Comparison of ENCODE assay signal across 12 mouse cellular contexts in the genomic region with DNA sequence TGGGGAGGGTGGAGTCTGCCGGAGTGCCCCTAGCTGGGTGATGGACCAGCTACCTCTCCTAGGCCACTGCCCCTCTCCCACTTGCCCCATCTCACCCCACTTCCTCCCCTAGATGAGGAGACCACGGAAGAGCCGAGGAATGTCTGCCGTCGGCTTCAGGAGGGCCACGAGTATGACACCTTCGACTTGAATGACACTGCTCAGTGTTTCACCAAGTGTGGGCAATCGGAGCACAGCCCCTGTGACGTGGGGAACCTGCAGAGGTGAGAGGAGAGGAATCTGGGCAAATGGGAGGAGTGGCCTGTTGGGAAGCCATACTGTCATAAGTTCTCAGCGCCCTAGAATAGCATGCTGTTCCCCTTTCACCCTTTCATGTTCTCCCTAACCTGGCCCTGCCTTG. TPM values are rescaled to one million over a fixed set of nuclear protein-coding genes. Genes with fewer than 3 reads are reported as not detected.
DNase-seq lines count a peak whose midpoint lies in the region; ATAC-seq and TF ChIP-seq lines count a peak whose summit lies in the region.
"Had no signal": no experiment of that assay in that cellular context is flagged by ENCODE, and none has a peak within 500 bp of the region (broad histone marks: within the 10 kb centered on the region; RNA-seq: fewer than 3 reads in every experiment).

No protein-coding gene starts in this region.

- H3K4me3 ChIP-seq in heart, embryonic 11.5 days (ENCODE audit: low read depth, low read length) = no peak overlapping the region
- no peak overlapping the region for H3K4me3 ChIP-seq in lung, embryonic 15.5 days
- peak overlapping the region; percentile 56 for H3K4me3 ChIP-seq in bone marrow, adult 2 months (replicated peaks; ENCODE audit: control insufficient read depth, low read depth, low read length)
- H3K4me3 ChIP-seq in megakaryocyte, embryonic 14.5 days (replicated peaks) = peak overlapping the region; percentile 91
- H3K4me3 ChIP-seq: midbrain, embryonic 13.5 days; stomach, embryonic 15.5 days had no signal

- H3K27me3 ChIP-seq in heart, embryonic 11.5 days (ENCODE audit: control insufficient read depth, insufficient read depth, low read length) = no peaks in the 10 kb centered on the region
- H3K27me3 ChIP-seq in lung, embryonic 15.5 days = no peaks in the 10 kb centered on the region
- H3K27me3 ChIP-seq in megakaryocyte, embryonic 14.5 days (replicated peaks) = no peaks in the 10 kb centered on the region
- H3K27me3 ChIP-seq: midbrain, embryonic 13.5 days; stomach, embryonic 15.5 days had no signal

- no peak overlapping the region for H3K27ac ChIP-seq in heart, embryonic 11.5 days (ENCODE audit: low read depth, low read length)
- no peak overlapping the region for H3K27ac ChIP-seq in lung, embryonic 15.5 days
- H3K27ac ChIP-seq in bone marrow, adult 2 months (ENCODE audit: control insufficient read depth, insufficient read depth, low read depth, low read length, poor library complexity) = peak overlapping the region; percentile 36
- H3K27ac ChIP-seq: midbrain, embryonic 13.5 days had no signal

- TF ChIP-seq POLR2A in bone marrow, adult 2 months (IDR thresholded peaks at IDR 0.05; ENCODE audit: borderline replicate concordance, control insufficient read depth, low read depth, low read length) = no peak

- no peak for DNase-seq in heart, adult 18-20 months
- no peak for DNase-seq in lung, postnatal 4 days
- DNase-seq in adrenal gland, postnatal 25 days = no peak
- DNase-seq in left cerebral cortex, adult 18-20 months (ENCODE audit: low spot score in 2 of 2) = no peak

- no peak for TF ChIP-seq CTCF in bone marrow, adult 2 months (IDR thresholded peaks at IDR 0.05; ENCODE audit: control insufficient read depth, insufficient read depth, low read length)

- H3K36me3 ChIP-seq in heart, embryonic 11.5 days (ENCODE audit: control insufficient read depth, insufficient read depth, low read length) = no peaks in the 10 kb centered on the region
- no peaks in the 10 kb centered on the region for H3K36me3 ChIP-seq in lung, embryonic 15.5 days
- peaks cover 84% of the 10 kb centered on the region for H3K36me3 ChIP-seq in megakaryocyte, embryonic 14.5 days (replicated peaks; ENCODE audit: low read length)
- H3K36me3 ChIP-seq: stomach, embryonic 15.5 days had no signal

- H3K9ac ChIP-seq in heart, embryonic 11.5 days (ENCODE audit: low read depth, low read length) = no peak overlapping the region
- no peak overlapping the region for H3K9ac ChIP-seq in lung, embryonic 15.5 days
- H3K9ac ChIP-seq: midbrain, embryonic 13.5 days; stomach, embryonic 15.5 days had no signal

- 64% methylated on average over 10 of the region's 10 CpGs for WGBS in heart, embryonic 11.5 days (ENCODE audit: insufficient replicate concordance)
- WGBS in lung, embryonic 15.5 days = 53% methylated on average over 10 of the region's 10 CpGs
- 1% methylated on average over 10 of the region's 10 CpGs for WGBS in bone marrow, adult 2 months

- H3K4me1 ChIP-seq in heart, embryonic 11.5 days (ENCODE audit: control insufficient read depth, insufficient read depth, low read length) = no peaks in the 10 kb centered on the region; the same call in 1 of the 2 replicates
- no peaks in the 10 kb centered on the region for H3K4me1 ChIP-seq in lung, embryonic 15.5 days
- H3K4me1 ChIP-seq in bone marrow, adult 2 months (ENCODE audit: control insufficient read depth, insufficient read depth, low read length) = peaks cover 7% of the 10 kb centered on the region; the same call in 1 of the 2 replicates
- H3K4me1 ChIP-seq in megakaryocyte, embryonic 14.5 days = peaks cover 92% of the 10 kb centered on the region

- no peak overlapping the region; the same call in 1 of the 2 replicates for H3K4me2 ChIP-seq in heart, embryonic 11.5 days
- peak overlapping the region; percentile 30 for H3K4me2 ChIP-seq in lung, embryonic 15.5 days
- H3K4me2 ChIP-seq: midbrain, embryonic 13.5 days had no signal

- H3K9me3 ChIP-seq in heart, embryonic 11.5 days (replicated peaks; ENCODE audit: control insufficient read depth, low read length) = no peaks in the 10 kb centered on the region
- no peaks in the 10 kb centered on the region for H3K9me3 ChIP-seq in lung, embryonic 15.5 days
- peaks cover 4% of the 10 kb centered on the region; the same call in 1 of the 2 replicates for H3K9me3 ChIP-seq in megakaryocyte, embryonic 14.5 days
- H3K9me3 ChIP-seq: stomach, embryonic 15.5 days had no signal

- 0 out of 2 replicates have a peak, but pooled peaks have one; percentile 5 for ATAC-seq in heart, embryonic 11.5 days (replicated peaks; ENCODE audit: insufficient number of reproducible peaks, low FRiP score, low TSS enrichment)
- no peak for ATAC-seq in lung, embryonic 15.5 days (ENCODE audit: borderline replicate concordance, extremely low read depth, low FRiP score, low TSS enrichment)
- ATAC-seq: forebrain, embryonic 14.5 days; midbrain, embryonic 13.5 days had no signal

RNA-seq across cellular contexts. Expression of a gene that starts 3.3 kb away (rescaled TPM):
- 2.0 and 4.5 TPM in 2 replicates for polyA plus RNA-seq in heart, embryonic 11.5 days (2014; fragmentation: Nextera tagmentation; extraction: Ambion mirVana)
- total RNA-seq in heart, adult 18-20 months (2021) = 1 to 10 TPM; 1.5 TPM
- 4.3 and 5.2 TPM in 2 replicates for polyA plus RNA-seq in lung, embryonic 15.5 days (2015; fragmentation: Nextera tagmentation; extraction: Ambion mirVana)
- polyA plus RNA-seq in bone marrow, adult 2 months (2011; ENCODE audit: insufficient read depth, insufficient read length, low replicate concordance, missing spikeins) = 18.7 and 63.0 TPM in 2 replicates
- polyA plus RNA-seq in megakaryocyte, embryonic 14.5 days (2012; ENCODE audit: insufficient read depth, low replicate concordance) = 111 and 126 TPM in 2 replicates
- total RNA-seq in adrenal gland, postnatal 25 days (2021) = 3.0 and 4.2 TPM in 2 replicates
- total RNA-seq in left cerebral cortex, adult 18-20 months (2021) = under 1 TPM; 0.30 to 0.87 TPM
- total RNA-seq: CH12.LX had no signal

RNA-seq across cellular contexts. Expression of a gene that starts 34.1 kb away (rescaled TPM):
- not detected in 2 replicates for polyA plus RNA-seq in heart, embryonic 11.5 days (2014; fragmentation: Nextera tagmentation; extraction: Ambion mirVana)
- not detected for total RNA-seq in heart, adult 18-20 months (2021)
- polyA plus RNA-seq in lung, embryonic 15.5 days (2015; fragmentation: Nextera tagmentation; extraction: Ambion mirVana) = 0.61 and 0.83 TPM in 2 replicates
- 2.8 and 3.1 TPM in 2 replicates for polyA plus RNA-seq in bone marrow, adult 2 months (2011; ENCODE audit: insufficient read depth, insufficient read length, low replicate concordance, missing spikeins)
- 0.51 TPM in 1 of 2 replicates, not detected in the other for polyA plus RNA-seq in megakaryocyte, embryonic 14.5 days (2012; ENCODE audit: insufficient read depth, low replicate concordance)
- not detected in 2 replicates for total RNA-seq in adrenal gland, postnatal 25 days (2021)
- under 1 TPM; 0.45 to 0.81 TPM for total RNA-seq in left cerebral cortex, adult 18-20 months (2021)
- total RNA-seq: CH12.LX had no signal

RNA-seq across cellular contexts. Expression of a gene that starts 46.3 kb away (rescaled TPM):
- 6.4 and 7.5 TPM in 2 replicates for polyA plus RNA-seq in heart, embryonic 11.5 days (2014; fragmentation: Nextera tagmentation; extraction: Ambion mirVana)
- 10 to 100 TPM; 60.8 to 62.2 TPM for total RNA-seq in heart, adult 18-20 months (2021)
- polyA plus RNA-seq in lung, embryonic 15.5 days (2015; fragmentation: Nextera tagmentation; extraction: Ambion mirVana) = 35.4 and 35.6 TPM in 2 replicates
- 30.1 and 41.3 TPM in 2 replicates for polyA plus RNA-seq in bone marrow, adult 2 months (2011; ENCODE audit: insufficient read depth, insufficient read length, low replicate concordance, missing spikeins)
- polyA plus RNA-seq in megakaryocyte, embryonic 14.5 days (2012; ENCODE audit: insufficient read depth, low replicate concordance) = 388 and 1,147 TPM in 2 replicates
- 11.7 and 20.7 TPM in 2 replicates for total RNA-seq in adrenal gland, postnatal 25 days (2021)
- total RNA-seq in left cerebral cortex, adult 18-20 months (2021) = 10 to 100 TPM; 81.2 to 81.3 TPM

Comparison
In these comparisons a context has a peak if more than half of its experiments do, and no peak if none do; other contexts are left out.
1. H3K4me3 ChIP-seq: peak in bone marrow, adult 2 months (single experiment) and megakaryocyte, embryonic 14.5 days (single experiment); none in heart, embryonic 11.5 days (single experiment) and lung, embryonic 15.5 days (single experiment).